Mouse (Mus musculus) retina, embryonic 14.5 days (tissue): ENCODE results near the gene B3gat1.
A peak's percentile ranks its signal among the peaks of the same experiment; 100 is the strongest.

Experiments
- DNase-seq: peaks from one replicate; pipeline ENCODE4 v3.0.0-alpha.2; 2015; ENCODE audit warnings: low spot score

Gene B3gat1

DNA sequence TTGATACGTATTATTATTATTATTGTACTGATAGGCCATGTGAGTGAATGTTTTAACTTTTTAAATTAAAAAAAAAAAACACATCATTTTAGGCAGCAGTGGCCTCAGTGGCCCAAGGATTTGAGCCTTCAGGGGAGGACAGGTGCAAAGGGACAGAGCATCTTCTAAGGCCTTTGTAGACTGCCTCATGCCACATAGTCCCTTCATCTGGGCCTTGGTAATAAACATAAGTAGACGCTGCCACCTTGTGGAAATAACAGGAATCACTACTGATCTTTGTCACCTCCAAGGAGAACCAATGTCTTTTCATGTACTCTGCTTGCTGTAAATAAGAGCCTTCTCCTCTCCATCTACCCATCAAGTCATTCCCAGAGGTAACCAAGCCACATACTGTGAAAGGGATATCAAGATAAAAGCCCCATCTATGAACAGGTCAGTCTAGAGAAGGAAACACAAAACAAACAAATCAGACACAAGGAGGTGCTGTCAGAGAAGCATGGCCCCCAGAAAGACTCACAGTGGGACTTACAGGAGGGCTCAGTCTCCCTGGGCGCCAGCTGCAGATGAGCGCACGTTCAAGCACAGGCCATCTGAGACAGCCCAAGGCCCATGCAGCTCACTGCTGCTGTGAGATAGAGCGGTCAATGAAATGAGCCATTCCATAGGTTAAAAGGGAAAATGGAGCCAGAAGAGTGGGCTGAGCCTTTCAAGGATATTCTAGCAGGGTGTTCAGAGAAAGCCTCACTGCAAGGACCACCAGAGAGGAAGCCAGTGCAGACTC lies 42.8 kb downstream of the B3gat1 start:
- peak; percentile 88 for DNase-seq

DNA sequence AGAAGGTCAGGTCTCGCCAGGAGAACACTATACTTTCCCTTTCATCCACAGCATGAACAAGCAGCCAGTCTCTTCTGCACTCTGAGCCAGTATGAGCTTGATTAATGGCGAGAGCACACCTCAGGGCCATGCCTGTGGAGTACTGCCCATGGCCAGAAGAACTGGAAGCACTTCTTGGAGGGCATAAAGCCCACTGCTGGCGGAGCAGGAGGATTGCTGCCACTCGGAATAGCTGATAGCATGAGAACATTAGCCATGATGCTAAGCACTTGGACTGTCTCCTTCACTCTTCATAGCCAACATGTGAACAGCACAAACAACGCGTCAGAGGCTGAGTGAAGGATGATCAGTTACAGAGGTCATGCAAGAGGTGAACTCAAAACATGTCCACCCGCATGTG lies 44.9 kb downstream of the B3gat1 start:
- DNase-seq, result no peak

- no peak for DNase-seq
Measured at GRCm38 (mm10) chr9:26783414-26783975, 50.0 kb downstream of the B3gat1 start.

- no peak for DNase-seq
Measured at GRCm38 (mm10) chr9:26792829-26793228, 59.3 kb downstream of the B3gat1 start.

DNA sequence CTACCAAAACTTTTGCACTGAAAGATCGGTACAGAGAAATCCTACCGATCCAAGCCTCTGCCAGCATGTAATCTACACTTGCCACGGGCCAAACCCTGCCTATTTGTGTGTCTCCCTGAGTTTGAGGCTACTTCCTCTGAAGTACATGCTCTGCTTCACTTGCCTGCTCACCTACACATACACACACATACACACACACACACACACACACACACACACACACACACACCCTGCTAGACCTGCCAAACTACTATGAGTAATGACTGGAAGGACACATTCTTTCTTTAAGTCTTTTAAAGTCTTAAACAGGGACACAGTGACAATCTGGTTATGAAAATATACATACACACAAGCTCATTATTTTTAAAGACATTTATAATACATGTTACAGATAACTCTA lies 64.7 kb downstream of the B3gat1 start:
- DNase-seq, result no peak

- no peak for DNase-seq
Measured at GRCm38 (mm10) chr9:26798731-26799130, 65.2 kb downstream of the B3gat1 start.

GRCm38 (mm10) chr9:26800357-26800756 lies 66.8 kb downstream of the B3gat1 start:
- DNase-seq, result no peak

- peak; percentile 54 for DNase-seq
Measured at GRCm38 (mm10) chr9:26804321-26804720, 70.8 kb downstream of the B3gat1 start.

- peak; percentile 98 for DNase-seq
Measured at GRCm38 (mm10) chr9:26805935-26806666, 72.6 kb downstream of the B3gat1 start, which contains the start of gene Glb1l2. Gene Glb1l2, minus strand, starts transcription at chr9:26806468.

DNA sequence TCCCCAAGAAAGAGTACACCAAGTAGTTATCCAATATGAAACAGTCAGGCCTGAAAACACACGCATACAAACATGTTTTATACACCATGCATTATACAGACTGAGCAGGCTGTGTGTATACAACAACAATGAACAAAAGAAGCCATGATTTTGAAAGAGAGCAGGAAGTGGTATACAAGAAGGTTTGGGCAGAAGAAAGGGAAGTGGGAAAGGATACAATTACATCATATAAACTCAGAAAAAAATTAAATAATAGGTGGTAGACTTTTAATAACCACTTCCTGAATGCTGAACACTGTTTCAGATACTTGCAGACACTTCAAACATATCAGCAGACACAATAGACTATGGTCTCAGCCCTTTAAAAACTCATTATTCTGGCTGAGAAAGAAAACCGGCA lies 75.2 kb downstream of the B3gat1 start:
- DNase-seq, result no peak
